Mouse (Mus musculus) megakaryocyte-erythroid progenitor cell, adult 5-6 weeks (primary cell): ENCODE measurements around the gene Rpl27. TPM values are rescaled to one million over a fixed set of nuclear protein-coding genes. Genes with fewer than 3 reads are reported as not detected.
"Not testable (repeated sequence)": the region's sequence is repeated elsewhere in the genome, so short reads cannot be mapped to it uniquely, and the experiment has no call there.

Experiments used
- ATAC-seq: replicated peaks from 2 replicates; pipeline ENCODE4 v1.8.0; 2016; ENCODE audit warnings: mild to moderate bottlenecking, inconsistent platforms; ENCODE audit not compliant: severe bottlenecking, poor library complexity, low FRiP score, low TSS enrichment
- total RNA-seq, 2 experiments: library from RNA; stranded (forward) in 1 of 2; stranded (reverse) in 1 of 2; fragments of 200-1000, 215-1000 nt in 1 of 2; fragments of >200 nt in 1 of 2; fragmentation: Nextera tagmentation in 1 of 2; gene quantifications; 2 replicates each; pipeline ENCODE4 v1.2.3; 2014 to 2017

Rpl27 gene
- total RNA-seq (2014; fragmentation: Nextera tagmentation) (1,243 and 1,644 TPM in 2 replicates), total RNA-seq (2017) (3,990 and 4,375 TPM in 2 replicates)

DNA sequence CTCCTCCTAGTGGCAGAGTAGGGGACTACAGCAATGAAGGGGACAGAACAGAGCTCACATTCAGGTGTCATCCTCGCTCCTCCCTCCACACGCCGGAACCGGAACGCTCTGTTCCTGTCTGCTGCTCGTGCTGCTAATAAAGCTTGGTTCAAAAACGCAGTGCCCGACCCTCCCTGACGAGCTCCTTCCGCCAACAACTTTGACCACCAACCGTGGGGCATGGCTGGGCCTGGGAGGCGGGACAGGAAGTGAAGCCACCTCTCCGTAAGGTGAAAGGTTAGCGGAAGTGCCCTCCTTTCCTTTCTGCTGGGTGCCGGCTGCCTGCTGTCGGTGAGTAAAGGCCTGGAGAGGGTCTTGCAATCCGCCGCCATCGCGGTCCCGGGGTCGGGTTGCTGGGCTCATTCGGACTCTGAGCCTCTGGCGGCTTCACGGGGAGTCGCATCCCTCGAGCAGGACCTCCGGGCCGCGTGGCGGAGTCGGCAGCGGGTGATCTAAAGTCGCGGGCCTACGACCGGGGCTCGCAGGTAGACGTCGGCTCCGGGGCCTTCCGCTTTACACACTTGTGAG lies at the start of gene Rpl27:
Rpl27 (plus strand) TSS at position 172 of the 567 bp plus-strand sequence.
- ATAC-seq: peak; percentile 97

DNA sequence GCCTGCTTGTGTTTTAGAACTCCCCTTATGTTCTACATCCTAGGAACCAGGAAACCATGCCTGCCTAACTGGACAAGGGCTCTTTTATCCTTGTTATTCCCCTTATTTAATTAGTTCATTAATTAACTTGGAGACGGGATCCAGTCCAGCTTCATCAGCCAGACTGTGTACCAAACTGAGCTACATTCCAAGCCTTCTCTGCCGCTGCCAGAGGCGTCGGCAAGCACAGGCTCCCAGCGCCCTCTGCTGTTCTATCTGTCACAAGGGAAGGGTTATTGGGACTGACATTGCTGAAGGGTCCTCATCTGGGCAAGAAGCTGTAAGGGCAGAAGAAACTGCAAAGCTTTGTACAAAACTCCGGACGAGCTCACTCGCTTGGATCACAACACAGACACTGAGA lies 47.0 kb upstream of the Rpl27 start:
- ATAC-seq: peak; percentile 61

DNA sequence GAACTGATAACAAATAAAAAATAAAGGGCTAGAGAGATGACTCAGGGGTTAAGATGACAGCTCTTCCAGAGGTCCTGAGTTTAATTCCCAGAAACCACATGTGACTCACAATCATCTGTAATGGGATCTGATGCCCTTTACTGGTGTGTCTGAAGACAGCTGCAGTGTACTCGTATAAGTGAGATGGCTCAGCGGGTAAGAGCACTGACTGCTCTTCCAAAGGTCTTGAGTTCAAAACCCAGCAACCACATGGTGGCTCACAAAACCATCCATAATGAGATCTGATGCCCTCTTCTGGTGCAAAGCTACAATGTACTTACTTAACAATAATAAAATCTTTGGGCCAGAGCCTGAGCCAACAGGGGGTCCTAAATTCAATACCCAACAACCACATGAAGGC lies 26.8 kb upstream of the Rpl27 start:
- no peak for ATAC-seq

DNA sequence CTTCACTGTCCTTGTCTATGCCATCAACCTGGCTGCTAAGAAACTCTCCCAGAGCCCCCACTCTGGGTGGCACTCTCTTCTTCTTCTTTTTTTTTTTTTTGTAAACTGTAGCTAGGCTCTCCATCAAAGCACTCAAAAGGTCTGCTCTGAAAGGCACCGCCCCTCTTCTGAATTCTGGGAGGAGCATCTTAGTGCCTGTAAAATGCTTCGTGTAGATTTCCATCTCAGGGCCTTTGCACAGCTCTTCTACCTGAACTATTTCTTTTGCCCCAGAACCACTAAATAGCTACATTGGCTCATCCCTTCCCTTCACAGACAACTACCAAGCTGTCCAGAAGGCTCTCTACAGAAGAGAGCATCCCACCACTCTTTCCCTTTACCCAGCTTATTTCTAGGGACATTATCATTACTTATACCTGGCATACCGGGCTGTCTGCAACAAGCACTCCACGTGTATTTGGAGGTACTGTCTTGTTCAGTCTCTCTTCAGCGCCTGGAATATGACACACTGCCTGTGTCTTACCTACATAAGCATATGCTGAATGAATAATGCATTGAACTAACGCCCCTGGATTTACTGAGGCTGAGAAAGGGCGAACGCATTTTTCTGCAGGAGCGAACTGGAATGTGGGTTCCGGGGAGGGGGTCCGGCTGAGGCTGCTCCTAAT lies 25.5 kb upstream of the Rpl27 start:
- peak; percentile 71 for ATAC-seq

DNA sequence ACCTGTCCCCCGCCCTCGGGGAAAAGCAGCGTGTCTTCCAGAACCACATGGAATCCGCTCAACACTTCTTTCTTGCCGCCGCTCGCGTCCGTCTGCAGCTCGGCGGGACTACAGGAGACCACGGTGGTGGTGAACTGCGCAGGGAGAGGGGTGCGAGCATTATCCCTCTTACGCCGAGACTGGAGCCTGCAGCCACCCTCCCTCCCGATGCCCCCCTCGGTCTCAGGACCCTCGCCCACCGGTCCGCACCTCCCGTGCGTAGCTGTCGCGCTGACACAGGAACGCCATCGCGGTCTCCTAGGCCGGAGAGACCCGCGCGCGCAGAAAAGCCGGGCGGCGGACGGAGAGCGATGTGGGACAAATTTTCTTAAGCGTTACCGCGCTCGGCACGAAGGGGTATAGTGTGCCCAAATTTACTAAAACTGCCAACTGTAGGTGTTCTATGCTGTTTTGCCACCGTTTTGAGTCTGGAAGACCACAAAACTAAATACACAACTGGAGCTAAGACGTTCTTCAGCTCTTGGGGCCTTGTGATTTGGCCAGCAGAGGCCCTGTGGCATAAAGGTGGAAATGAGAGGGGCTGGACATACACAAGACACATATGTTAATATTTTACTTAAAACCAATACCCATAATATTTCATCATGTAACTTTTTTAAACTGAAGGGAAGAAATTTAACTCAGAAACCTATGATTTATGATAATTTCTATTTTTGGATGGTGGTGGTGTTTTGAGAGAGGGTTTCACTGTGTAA lies 24.8 kb upstream of the Rpl27 start, which contains the start of gene Aarsd1:
Aarsd1 (minus strand) TSS at position 515 of the 755 bp plus-strand sequence.
- ATAC-seq: peak; percentile 46

DNA sequence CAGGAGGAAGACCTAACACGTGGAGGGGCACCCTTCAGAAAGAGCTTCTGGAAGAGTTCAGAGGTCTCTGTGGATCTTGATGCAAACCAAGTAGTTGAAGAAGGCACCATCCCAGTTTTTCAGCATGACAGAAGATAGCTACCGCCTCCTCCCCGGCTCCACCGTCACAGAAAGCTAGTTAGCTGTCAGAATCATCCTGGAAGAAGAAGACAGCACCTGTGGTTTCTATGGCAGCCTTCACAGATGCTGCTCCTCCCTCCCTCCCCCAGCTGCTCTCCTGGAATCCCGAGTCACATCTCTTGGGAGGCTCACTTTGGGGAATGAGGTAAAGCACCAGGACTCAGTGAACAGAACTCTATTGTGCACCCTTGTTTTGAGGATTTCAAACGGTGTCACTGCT lies 23.1 kb upstream of the Rpl27 start:
- ATAC-seq: no peak

DNA sequence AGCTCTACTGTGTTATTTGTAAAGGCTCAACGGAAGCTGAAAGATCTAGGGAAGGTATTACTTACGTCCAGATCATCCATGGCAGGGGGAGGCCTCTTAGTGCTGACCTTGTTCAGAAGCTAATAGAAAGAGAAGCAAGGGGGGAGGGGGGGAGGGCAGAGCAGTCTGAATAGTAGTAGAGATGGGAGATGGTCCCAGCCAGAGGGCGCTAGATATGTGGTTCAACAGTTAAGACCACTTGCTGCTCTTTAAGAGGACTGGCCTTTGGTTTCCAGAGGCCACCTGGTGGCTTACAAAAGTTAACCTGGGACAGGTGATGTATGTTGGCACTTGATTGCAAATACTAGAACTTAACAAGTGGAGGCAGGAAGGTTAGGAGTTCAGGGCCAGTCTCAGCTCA lies 22.5 kb upstream of the Rpl27 start:
- no peak for ATAC-seq

DNA sequence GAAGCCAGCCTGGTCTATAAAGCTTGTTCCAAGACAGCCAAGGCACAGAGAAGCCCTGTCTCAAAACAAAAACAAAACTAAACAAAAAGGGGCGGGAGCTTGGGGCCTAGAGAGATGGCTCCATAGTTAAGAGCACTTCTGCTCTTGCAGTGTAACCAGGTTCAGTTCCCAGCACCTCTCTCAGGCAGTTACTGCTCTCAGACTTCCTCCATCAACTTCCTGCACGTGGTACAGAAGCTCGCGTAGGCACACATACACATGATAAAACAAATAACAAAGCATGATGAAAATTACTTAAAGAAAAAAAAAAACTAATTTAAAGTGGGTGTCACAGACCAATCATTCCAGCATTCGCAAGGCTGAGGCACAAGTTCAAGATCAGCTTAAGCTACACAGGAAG lies 21.9 kb upstream of the Rpl27 start:
- no peak for ATAC-seq

DNA sequence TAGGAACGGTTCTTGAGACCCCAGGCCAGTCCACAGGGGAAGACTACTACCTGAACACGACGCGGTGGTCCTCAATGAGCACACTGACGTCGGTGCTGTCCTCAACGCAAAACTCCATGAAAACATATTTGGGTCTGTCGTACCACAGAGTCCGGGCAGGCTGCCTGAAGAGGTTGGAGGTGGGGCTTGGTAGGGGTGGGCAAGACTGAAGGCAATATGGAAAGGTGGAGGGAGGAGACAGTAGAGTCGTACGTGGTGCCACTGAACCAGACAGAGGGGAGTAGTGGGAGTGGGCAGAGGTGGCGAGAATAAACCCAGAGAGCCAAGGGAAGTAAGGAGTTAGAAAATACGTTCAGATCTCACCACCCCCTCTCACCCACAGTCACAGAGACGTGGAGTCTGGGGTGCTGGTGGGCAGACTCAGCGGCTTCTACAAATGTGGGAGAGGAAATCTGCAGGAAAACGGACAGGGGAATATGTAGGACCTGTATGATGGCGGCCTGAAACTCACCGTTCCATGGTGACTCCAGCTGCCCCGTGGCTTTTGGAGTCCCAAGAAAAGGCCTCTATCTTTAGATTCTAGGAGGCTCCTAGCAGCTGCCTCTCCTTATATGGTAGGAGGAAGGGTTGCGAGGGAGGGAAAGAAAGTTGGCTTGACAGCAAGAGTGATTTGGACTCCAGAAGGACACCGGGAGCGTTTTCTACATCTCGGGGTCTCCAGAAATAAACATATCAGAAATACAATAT lies 17.8 kb upstream of the Rpl27 start, which contains the start of gene Gm27029:
Gm27029 (minus strand) TSS at position 692 of the 747 bp plus-strand sequence.
- 0 out of 2 replicates have a peak, but pooled peaks have one; percentile 24 for ATAC-seq

DNA sequence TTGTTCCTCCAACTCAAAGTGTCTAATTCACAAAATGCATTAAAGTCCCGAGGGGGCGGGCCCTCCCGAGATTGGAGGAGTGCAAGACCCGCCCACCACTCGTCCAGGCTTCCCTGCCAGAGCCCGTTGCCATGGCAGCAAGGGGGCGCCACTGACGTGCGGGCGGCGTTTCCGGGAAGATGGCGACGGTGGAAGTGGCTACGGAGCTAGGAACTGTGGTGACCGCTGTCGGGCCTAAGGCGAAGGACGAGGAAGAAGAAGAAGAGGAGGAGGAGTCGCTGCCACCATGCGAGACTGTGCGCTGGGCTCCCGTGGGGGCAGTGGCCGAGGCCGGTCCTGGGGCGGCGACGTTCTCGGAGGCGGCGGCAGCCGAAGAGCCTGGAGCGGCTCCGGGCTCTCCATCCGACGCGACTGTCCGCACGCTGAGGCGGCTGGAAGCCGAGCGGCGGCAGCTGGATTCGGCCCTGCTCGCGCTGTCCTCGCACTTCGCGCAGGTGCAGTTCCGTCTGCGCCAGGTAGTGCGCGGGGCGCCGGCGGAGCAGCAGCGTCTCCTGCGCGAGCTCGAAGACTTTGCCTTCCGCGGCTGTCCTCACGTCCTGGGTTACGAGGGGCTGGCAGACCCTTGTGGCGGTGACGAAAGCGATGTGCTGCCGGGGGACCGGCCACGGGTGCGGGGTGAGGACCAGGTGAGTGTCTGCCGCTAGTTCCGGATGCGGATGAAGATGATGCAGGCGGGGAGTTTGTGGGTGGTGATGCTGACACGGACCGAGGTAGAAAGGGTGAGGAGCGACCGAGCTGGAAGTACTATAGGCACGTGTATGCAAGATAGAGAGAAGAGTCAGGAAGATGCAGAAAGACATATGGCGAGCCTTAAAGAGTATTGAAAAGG lies 16.9 kb upstream of the Rpl27 start, which contains the start of the genes Rundc1 and Ptges3l:
Rundc1 (plus strand) TSS at position 161 of the 889 bp plus-strand sequence.
Ptges3l (minus strand) TSS at position 409 of the 889 bp plus-strand sequence.
- peak; percentile 91 for ATAC-seq

DNA sequence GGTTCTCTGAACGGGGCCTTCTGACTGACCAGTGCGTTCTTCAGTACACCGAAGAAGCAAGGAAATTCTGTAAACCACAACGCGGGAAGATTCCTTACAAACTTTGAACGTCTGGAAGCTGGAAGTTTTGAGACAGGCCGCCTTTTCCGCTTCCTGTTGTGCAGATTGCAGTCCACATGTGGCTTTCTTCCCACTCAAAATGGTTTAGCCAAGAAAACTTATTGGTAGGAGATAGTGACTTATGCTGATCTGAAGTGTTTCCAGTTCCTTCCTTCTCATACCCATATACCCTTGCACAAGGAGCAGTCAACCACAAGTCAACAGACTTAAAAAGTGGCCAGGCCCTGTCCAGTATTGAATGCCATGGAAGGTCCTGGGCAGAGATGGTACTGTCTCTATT lies 15.9 kb upstream of the Rpl27 start:
- ATAC-seq: no peak

DNA sequence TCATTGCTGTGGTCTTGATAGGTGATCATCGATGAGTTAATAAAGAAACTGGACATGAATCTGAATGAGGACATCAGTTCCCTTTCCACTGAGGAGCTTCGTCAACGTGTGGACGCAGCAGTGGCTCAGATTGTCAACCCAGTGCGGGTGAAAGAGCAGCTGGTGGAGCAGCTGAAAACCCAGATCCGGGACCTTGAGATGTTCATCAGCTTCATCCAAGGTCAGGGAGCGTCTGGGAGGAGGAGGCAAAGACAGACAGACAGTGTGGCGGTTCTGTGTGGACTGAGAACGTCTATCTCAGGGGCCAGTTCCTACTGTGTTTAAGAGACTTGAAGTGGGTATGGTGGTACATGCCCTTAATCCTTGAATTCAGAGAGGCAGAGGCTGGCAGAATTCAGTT lies 10.8 kb upstream of the Rpl27 start:
- no peak for ATAC-seq

DNA sequence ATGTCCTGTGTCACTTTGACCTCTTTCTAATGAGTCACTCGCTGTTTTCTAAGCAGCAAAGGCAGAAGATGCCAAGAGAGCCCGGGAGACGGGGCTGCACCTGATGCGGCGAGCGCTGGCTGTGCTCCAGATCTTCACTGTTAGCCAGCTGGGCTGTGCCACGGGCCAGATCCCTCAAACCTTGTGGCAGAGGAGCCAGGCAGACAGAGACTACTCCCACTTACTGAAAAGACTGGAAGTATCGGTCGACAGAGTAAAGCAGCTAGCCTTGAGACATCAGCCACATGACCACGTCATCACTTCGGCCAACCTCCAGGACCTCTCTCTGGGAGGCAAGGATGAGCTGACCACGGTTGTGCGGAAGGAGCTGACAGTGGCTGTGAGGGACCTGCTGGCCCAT lies 8.7 kb upstream of the Rpl27 start:
- no peak for ATAC-seq

DNA sequence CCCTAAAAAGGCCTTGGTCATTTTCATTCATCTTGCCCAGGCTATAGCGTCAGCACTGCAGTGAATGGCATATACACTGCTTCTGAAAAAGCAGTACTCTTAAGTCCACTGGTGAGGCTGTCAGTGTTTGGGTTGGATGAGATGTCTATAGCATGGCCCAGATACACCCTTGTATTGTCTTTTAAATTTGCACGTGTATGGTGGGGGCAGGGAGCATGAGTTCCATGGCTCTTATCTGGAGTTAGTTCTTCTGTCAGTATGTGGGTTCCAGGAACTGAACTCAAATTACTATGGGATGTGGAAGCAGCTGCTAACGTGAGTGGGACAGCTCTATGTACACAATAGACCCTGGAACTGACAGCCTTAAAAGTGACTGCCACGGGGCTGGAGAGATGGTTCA lies 6.3 kb upstream of the Rpl27 start:
- ATAC-seq: no peak

DNA sequence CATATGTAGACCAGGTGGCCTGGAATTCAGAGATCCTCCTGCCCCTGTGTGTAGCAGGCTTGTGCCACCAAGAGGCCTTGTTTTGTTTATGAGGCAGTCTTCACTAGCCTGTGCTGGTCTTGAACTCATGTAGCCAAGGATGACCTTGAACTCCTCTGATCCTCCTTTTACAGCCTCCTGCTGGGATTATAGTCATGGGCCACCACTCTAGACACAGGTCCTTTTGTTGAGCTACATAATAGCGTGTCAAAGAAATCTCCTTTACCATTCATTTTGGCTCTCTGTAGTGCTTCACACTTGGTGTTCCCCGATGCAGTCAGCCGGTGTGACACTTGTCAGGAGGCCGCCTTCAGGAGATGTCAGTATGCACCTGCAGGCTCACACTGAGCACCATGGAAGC lies 5.2 kb upstream of the Rpl27 start:
- no peak for ATAC-seq

DNA sequence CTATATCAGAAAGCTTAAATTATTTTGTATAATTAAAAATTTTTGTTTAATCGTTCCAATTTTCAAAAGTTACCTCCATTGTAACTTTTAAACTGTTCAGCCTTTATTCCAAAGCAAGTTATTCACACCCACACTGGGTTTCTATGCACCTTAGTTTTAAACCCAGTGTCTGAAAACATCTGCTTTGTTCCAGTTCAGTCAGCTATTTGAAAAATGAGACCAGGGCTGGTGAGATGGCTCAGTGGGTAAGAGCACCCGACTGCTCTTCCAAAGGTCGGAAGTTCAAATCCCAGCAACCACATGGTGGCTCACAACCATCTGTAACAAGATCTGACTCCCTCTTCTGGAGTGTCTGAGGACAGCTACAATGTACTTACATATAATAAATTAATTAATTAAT lies 4.1 kb upstream of the Rpl27 start:
- not testable (repeated sequence) for ATAC-seq

DNA sequence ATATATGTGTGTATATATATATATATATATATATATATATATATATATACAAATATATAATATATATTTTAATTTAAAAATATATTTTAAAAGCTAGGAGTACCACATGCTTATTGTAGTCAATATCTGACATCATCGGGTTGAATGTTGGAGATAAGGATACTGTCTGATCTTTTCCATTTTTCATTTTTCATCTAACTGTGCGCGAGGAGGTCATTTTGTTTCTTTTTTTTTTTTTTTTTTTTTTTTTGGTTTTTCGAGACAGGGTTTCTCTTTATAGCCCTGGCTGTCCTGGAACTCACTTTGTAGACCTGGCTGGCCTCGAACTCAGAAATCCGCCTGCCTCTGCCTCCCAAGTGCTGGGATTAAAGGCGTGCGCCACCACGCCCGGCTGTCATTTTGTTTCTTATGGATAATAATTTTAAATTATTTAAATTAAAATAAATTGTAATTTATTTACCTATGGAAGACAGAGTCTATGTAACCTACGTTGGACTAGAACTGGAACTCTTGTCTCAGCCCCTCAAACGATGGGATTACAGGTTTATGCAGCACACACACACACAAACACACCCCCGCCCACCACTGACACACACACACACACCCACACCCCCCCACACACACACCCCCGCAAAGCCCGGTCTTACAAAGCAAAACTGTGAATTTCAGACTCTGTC lies 510 bp upstream of the Rpl27 start:
- not testable (repeated sequence) for ATAC-seq

DNA sequence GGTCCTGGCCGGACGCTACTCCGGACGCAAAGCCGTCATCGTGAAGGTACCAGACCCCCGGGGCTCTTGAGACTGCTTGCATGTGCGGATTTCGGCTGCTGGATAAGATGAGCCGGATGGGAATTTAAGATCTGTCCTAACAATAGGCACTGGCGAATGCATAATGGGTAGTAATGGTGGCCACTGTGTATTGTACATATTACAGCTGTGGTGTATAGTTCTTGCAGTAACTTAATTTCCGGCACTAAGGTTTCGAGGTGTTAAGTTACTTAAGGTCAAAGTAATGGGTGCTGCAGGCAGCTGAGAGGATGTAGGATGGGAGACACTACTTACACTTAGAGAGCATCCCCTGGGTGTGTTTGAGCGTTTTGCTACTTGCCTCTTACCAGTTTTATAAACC lies 662 bp downstream of the Rpl27 start:
- 0 out of 2 replicates have a peak, but pooled peaks have one; percentile 1 for ATAC-seq
